Mouse (Mus musculus): Measurements from ENCODE around the gene Gm6685.

DNA sequence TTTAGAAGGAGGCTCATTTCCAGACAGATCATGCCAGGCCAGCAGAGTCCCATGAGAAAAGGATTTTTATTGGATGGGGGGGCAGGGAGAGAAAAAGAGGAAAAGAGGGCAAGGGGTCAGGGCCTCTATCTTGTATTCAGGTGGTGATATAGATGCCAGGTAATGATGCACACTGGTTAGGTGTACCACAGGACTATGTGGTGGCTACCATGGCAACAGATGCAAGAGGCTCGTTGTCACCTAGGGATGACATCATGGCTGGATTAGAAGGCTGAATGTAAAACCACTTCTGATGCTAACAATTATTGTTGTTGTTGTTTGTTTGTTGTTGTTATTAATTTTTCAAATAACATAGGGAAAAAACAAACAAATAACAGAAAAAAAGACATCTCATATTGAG is 49.2 kb downstream of the Gm6685 start:
- no peak for TF ChIP-seq MAX (IDR thresholded peaks at IDR 0.05; ENCODE audit: low read length)
- TF ChIP-seq POLR2A (IDR thresholded peaks at IDR 0.05; ENCODE audit: low read depth, low read length): no peak
- TF ChIP-seq NRF1 (IDR thresholded peaks at IDR 0.05; ENCODE audit: low read depth, low read length): no peak
- TF ChIP-seq CTCF (conservative IDR thresholded peaks at IDR 0.05 in 1 of 2, IDR thresholded peaks at IDR 0.05 in 1 of 2; ENCODE audit: low read depth in 2 of 2, low read length in 2 of 2): no peak
- TF ChIP-seq ZNF384 (IDR thresholded peaks at IDR 0.05; ENCODE audit: low read depth, low read length): no peak
- no peak for TF ChIP-seq BHLHE40 (IDR thresholded peaks at IDR 0.05; ENCODE audit: low read depth, low read length)
- TF ChIP-seq HCFC1 (IDR thresholded peaks at IDR 0.05; ENCODE audit: low read depth, low read length): no peak
- no peak for TF ChIP-seq MAFK (IDR thresholded peaks at IDR 0.05; ENCODE audit: insufficient replicate concordance, low read length)
- TF ChIP-seq SMC3 (IDR thresholded peaks at IDR 0.05; ENCODE audit: low read depth, low read length): no peak
- TF ChIP-seq EP300 (IDR thresholded peaks at IDR 0.05; ENCODE audit: low read length): no peak
- no peak for TF ChIP-seq CHD2 (IDR thresholded peaks at IDR 0.05; ENCODE audit: low read length)
- TF ChIP-seq JUN (IDR thresholded peaks at IDR 0.05; ENCODE audit: insufficient read depth, low read depth, low read length): no peak
- TF ChIP-seq ZC3H11A (IDR thresholded peaks at IDR 0.05; ENCODE audit: low read depth, low read length): no peak
- TF ChIP-seq KAT2A (IDR thresholded peaks at IDR 0.05; ENCODE audit: insufficient replicate concordance, low read length): no peak
